Comparison of ENCODE assay signal across 9 mouse cellular contexts in genomic region chr17:31766779-31767697, GRCm38 (mm10).
DNase-seq lines count a peak whose midpoint lies in the region; ATAC-seq and TF ChIP-seq lines count a peak whose summit lies in the region.
"Had no signal": no experiment of that assay in that cellular context is flagged by ENCODE, and none has a peak within 500 bp of the region (broad histone marks: within the 10 kb centered on the region; RNA-seq: fewer than 3 reads in every experiment).

No protein-coding gene starts in this region.

- intact Hi-C loops in heart, postnatal 14 days (cut with DNase I): no loop called here

- H3K4me3 ChIP-seq in liver, embryonic 12.5 days: no peak overlapping the region
- no peak overlapping the region for H3K4me3 ChIP-seq in forebrain, embryonic 16.5 days (replicated peaks; ENCODE audit: low read length)
- no peak overlapping the region; the same call in 1 of the 2 replicates for H3K4me3 ChIP-seq in layer of hippocampus, adult 2 months
- no peak overlapping the region for H3K4me3 ChIP-seq in lung, embryonic 15.5 days
- H3K4me3 ChIP-seq: myocyte had no signal

- no peak overlapping the region for H3K9ac ChIP-seq in liver, embryonic 12.5 days
- peak overlapping the region; percentile 49 for H3K9ac ChIP-seq in forebrain, embryonic 16.5 days (replicated peaks; ENCODE audit: low read depth, low read length)
- no peak overlapping the region for H3K9ac ChIP-seq in lung, embryonic 15.5 days

- no peak for ATAC-seq in liver, embryonic 12.5 days
- ATAC-seq in forebrain, embryonic 16.5 days: peak; percentile 94
- peak; percentile 71; the same call in 1 of the 2 replicates for ATAC-seq in lung, embryonic 15.5 days (ENCODE audit: borderline replicate concordance, extremely low read depth, low FRiP score, low TSS enrichment)

- H3K27me3 ChIP-seq in liver, embryonic 12.5 days (replicated peaks): no peaks in the 10 kb centered on the region
- no peaks in the 10 kb centered on the region for H3K27me3 ChIP-seq in forebrain, embryonic 16.5 days (replicated peaks; ENCODE audit: control insufficient read depth, insufficient read depth, low read length)
- no peaks in the 10 kb centered on the region for H3K27me3 ChIP-seq in lung, embryonic 15.5 days

- no peaks in the 10 kb centered on the region for H3K4me1 ChIP-seq in liver, embryonic 12.5 days
- H3K4me1 ChIP-seq in forebrain, embryonic 16.5 days (replicated peaks; ENCODE audit: control insufficient read depth, insufficient read depth, low read length): peaks cover 27% of the 10 kb centered on the region
- H3K4me1 ChIP-seq in lung, embryonic 15.5 days: peaks cover 23% of the 10 kb centered on the region

- WGBS in liver, embryonic 12.5 days (ENCODE audit: insufficient replicate concordance): 52% methylated on average over 25 of the region's 25 CpGs
- 7% methylated on average over 25 of the region's 25 CpGs for WGBS in forebrain, embryonic 16.5 days
- 23% methylated on average over 25 of the region's 25 CpGs for WGBS in lung, embryonic 15.5 days

- no peak overlapping the region for H3K4me2 ChIP-seq in liver, embryonic 12.5 days
- H3K4me2 ChIP-seq in forebrain, embryonic 16.5 days (ENCODE audit: low read length): peak overlapping the region; percentile 37
- no peak overlapping the region for H3K4me2 ChIP-seq in lung, embryonic 15.5 days

- no peak for TF ChIP-seq CTCF in layer of hippocampus, adult 2 months (conservative IDR thresholded peaks at IDR 0.05)

- no peaks in the 10 kb centered on the region; the same call in none of the 2 replicates for H3K9me3 ChIP-seq in liver, embryonic 12.5 days (replicated peaks)
- peaks cover 3% of the 10 kb centered on the region; the same call in 1 of the 2 replicates for H3K9me3 ChIP-seq in forebrain, embryonic 16.5 days (ENCODE audit: control insufficient read depth, low read length)
- no peaks in the 10 kb centered on the region for H3K9me3 ChIP-seq in lung, embryonic 15.5 days

- no peaks in the 10 kb centered on the region for H3K36me3 ChIP-seq in liver, embryonic 12.5 days
- no peaks in the 10 kb centered on the region for H3K36me3 ChIP-seq in forebrain, embryonic 16.5 days (ENCODE audit: control insufficient read depth, insufficient read depth)
- no peaks in the 10 kb centered on the region for H3K36me3 ChIP-seq in lung, embryonic 15.5 days

- no peak overlapping the region for H3K27ac ChIP-seq in liver, embryonic 12.5 days
- H3K27ac ChIP-seq in forebrain, embryonic 16.5 days (ENCODE audit: low read length): peak overlapping the region; percentile 98
- peak overlapping the region; percentile 72; the same call in 1 of the 2 replicates for H3K27ac ChIP-seq in layer of hippocampus, adult 2 months
- H3K27ac ChIP-seq in lung, embryonic 15.5 days: peak overlapping the region; percentile 76

- DNase-seq in liver: peak; percentile 16
- peak; percentile 76 to 84 for DNase-seq in heart, postnatal 14 days
- peak; percentile 71 to 81 for DNase-seq in layer of hippocampus, adult 2 months (ENCODE audit: low spot score in 2 of 2)
- peak; percentile 70 for DNase-seq in ovary, postnatal 36 days (ENCODE audit: low spot score)
- no peak for DNase-seq in c-Kit-positive CD71-positive TER-119-positive erythroid progenitor cells, embryonic 14.5 days (ENCODE audit: low spot score)
